Mouse (Mus musculus) neural tube, embryonic 13.5 days (tissue): ENCODE results near the gene Tst. TPM values are rescaled to one million over a fixed set of nuclear protein-coding genes. Genes with fewer than 3 reads are reported as not detected.
A peak's percentile ranks its signal among the peaks of the same experiment; 100 is the strongest.

Experiments used
- ATAC-seq: fragments of 200-750 bp; cut with Nextera tagmentation; 2 replicates; pipeline ENCODE4 v1.8.0; 2017; ENCODE audit warnings: low read depth, mild to moderate bottlenecking, moderate TSS enrichment, moderate library complexity
- H3K27ac ChIP-seq: fragments of 300-500 bp; sonication (generic); replicated peaks from 2 replicates; pipeline ENCODE4 v1.5.1; 2015; ENCODE audit warnings: moderate library complexity, mild to moderate bottlenecking, inconsistent platforms
- H3K27me3 ChIP-seq: fragments of 300-500 bp; sonication (generic); 2 replicates; pipeline ENCODE4 v1.6.1; 2015; ENCODE audit warnings: mild to moderate bottlenecking, inconsistent platforms
- H3K36me3 ChIP-seq: fragments of 300-500 bp; sonication (generic); 2 replicates; pipeline ENCODE4 v1.6.1; 2015; ENCODE audit warnings: mild to moderate bottlenecking, inconsistent platforms
- H3K4me1 ChIP-seq: fragments of 300-500 bp; sonication (generic); replicated peaks from 2 replicates; pipeline ENCODE4 v1.6.1; 2015; ENCODE audit warnings: inconsistent platforms
- H3K4me2 ChIP-seq: fragments of 300-500 bp; sonication (generic); 2 replicates; pipeline ENCODE4 v1.6.1; 2015; ENCODE audit warnings: inconsistent platforms, mild to moderate bottlenecking, moderate library complexity
- H3K4me3 ChIP-seq: fragments of 300-500 bp; sonication (generic); 2 replicates; pipeline ENCODE4 v1.5.1; 2015; ENCODE audit warnings: mild to moderate bottlenecking, inconsistent platforms
- H3K9ac ChIP-seq: fragments of 300-500 bp; sonication (generic); 2 replicates; pipeline ENCODE4 v1.6.1; 2015; ENCODE audit warnings: moderate library complexity, mild to moderate bottlenecking, inconsistent platforms
- H3K9me3 ChIP-seq: fragments of 300-500 bp; sonication (generic); 2 replicates; pipeline ENCODE4 v1.6.1; 2016; ENCODE audit warnings: inconsistent platforms
- WGBS: fragments of 180-500 bp; shearing (Covaris S2); methylation state at CpG from one replicate; pipeline ENCODE4 v1.1.7; 2015; 5-methylcytosine and 5-hydroxymethylcytosine counted together
- polyA plus RNA-seq: library from polyadenylated mRNA; unstranded; fragments of >200 nt; fragmentation: Nextera tagmentation; extraction: Ambion mirVana; gene quantifications from 2 replicates; pipeline ENCODE4 v1.2.1, GENCODE M21; 2015

Tst gene
- polyA plus RNA-seq, 1 experiment from 2014 or later: 11.4 TPM

DNA sequence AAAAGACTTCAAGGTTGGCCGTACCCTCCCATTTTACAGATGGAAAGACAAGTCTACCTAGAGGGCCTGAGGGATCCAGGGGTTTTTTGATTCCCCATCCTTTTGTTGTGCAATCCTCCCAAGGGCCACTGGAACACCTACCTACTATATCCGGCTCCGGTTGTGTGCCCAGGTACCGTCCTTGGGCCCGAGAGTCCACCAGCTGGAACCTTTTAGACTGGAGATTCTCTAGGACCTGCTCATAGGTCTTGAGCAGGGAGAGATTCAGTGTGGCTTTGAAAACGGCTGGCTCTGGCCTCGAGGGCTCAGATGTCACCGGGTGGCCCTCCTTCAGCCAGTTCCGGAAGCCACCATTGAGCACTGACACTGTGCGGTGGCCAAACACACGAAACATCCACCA, 609 bp downstream of the Tst start:
- H3K9ac ChIP-seq: peak overlapping the region; percentile 76
- no peaks in the 10 kb centered on the region for H3K36me3 ChIP-seq
- no peaks in the 10 kb centered on the region for H3K9me3 ChIP-seq
- peaks cover 71% of the 10 kb centered on the region for H3K4me1 ChIP-seq
- 0 out of 2 replicates have a peak, but pooled peaks have one; percentile 8 for ATAC-seq
- peaks cover 29% of the 10 kb centered on the region for H3K27me3 ChIP-seq
- peak overlapping the region; percentile 59 for H3K4me3 ChIP-seq
- H3K4me2 ChIP-seq: peak overlapping the region; percentile 85
- H3K27ac ChIP-seq: no peak overlapping the region
- 53% methylated on average over 11 of the region's 11 CpGs for WGBS

DNA sequence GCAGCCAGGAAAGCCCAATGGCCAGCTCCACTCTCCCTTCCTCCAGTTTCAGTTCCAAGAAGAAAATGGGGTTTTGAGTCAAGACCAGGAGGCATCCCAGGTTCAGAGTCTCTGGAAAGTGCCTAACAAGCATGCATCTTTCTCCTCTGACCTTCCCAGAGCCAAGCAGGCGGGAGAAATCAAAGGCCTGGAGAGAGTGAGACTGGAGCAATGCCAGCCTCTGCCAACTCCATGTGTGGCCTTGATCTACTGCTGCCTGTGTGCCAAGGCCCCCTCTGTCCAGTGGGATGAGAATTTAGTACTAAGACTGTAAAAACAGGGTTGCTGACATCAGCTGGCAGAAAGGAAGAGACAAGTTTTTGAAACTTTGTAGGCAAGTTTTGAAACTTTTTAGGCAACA, 1.8 kb downstream of the Tst start:
- WGBS: 44% methylated on average over 1 of the region's 1 CpGs
- ATAC-seq: no peak

DNA sequence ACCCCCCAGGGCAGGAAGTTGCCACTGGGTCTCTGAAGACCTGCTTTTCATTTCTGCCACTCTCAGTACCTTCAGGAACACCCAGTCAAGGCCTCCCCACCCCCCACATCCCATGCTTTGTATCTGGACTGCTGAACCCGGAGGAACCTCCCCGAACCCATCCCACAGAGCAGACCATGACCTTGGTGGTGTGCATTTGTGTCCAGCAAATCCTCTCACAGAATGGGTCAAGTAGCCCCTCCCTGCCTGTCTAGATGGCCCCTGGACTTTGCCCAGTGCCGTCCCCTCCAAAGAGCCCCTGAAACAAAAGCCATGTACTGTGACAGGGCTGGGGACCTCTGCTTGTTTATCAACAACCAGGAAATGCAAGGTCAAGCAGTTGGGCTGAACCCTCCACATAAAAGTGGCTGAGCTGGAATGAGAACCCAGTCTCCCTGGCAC, 2.4 kb downstream of the Tst start:
- ATAC-seq: no peak
- H3K4me3 ChIP-seq: no peak overlapping the region
- H3K36me3 ChIP-seq: no peaks in the 10 kb centered on the region
- H3K27ac ChIP-seq: peak overlapping the region; percentile 61
- no peak overlapping the region for H3K9ac ChIP-seq
- peaks cover 62% of the 10 kb centered on the region for H3K4me1 ChIP-seq
- WGBS: 51% methylated on average over 3 of the region's 3 CpGs
- peak overlapping the region; percentile 85 for H3K4me2 ChIP-seq
- peaks cover 11% of the 10 kb centered on the region for H3K27me3 ChIP-seq
- H3K9me3 ChIP-seq: no peaks in the 10 kb centered on the region

More for the DNA sequence above, 1.8 kb downstream of the Tst start:
- Histone ChIP-seq H3K4me3 (no peak overlapping the region), H3K9ac (no peak overlapping the region), H3K27me3 (peaks cover 17% of the 10 kb centered on the region), H3K27ac (peak overlapping the region; percentile 61), H3K4me1 (peaks cover 62% of the 10 kb centered on the region), H3K36me3 (no peaks in the 10 kb centered on the region), H3K9me3 (no peaks in the 10 kb centered on the region), H3K4me2 (peak overlapping the region; percentile 85)

DNA sequence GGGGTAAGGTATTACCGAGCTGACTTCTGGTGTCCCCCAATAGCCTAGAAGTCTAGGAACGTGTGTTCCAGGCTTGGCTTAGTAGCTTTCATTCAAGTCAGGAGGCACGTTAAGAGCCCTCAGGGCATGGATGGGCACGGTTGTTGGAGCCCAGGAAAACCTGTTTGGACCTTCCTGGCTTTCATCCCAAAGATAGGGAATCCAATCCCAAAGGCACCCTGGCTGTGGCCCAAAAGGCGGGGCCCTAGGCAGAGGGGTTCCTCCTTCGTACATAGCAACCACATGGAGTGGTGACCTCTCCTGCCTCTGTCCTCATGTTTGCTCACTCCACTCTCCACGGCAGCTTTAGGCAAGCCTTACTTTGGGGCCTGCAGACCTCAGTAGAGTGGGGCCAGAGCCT, 3.3 kb downstream of the Tst start:
- 74% methylated on average over 7 of the region's 7 CpGs for WGBS
- H3K9ac ChIP-seq: no peak overlapping the region
- no peak overlapping the region for H3K4me3 ChIP-seq
- H3K4me2 ChIP-seq: no peak overlapping the region
- no peaks in the 10 kb centered on the region for H3K9me3 ChIP-seq
- H3K4me1 ChIP-seq: peaks cover 59% of the 10 kb centered on the region
- H3K27me3 ChIP-seq: 0 out of 2 replicates have a peak, but pooled peaks cover 2% of the 10 kb centered on the region
- no peak for ATAC-seq
- no peaks in the 10 kb centered on the region for H3K36me3 ChIP-seq
- H3K27ac ChIP-seq: 0 out of 2 replicates have a peak overlapping the region, but pooled peaks have one; percentile 46

DNA sequence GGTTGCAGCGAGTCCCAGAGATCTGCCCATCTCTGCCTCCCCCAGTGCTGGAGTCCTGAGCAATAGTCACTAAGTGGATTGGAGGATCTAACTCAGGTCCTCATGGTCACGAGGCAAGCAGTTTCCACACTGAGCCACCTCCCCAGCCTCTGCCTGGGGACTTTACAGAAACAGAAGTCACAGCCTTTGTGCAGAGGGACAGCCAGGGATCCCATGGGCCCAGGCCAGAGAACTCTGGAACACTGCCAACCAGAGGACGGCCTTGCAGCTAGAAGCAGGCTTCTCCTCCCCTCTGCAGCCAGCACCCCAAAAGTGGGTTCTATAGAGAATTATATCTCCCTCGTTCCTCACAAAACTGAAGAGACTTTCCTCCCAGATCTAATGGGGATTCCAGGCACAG, 3.8 kb downstream of the Tst start:
- H3K9me3 ChIP-seq: no peaks in the 10 kb centered on the region
- 54% methylated on average over 4 of the region's 4 CpGs for WGBS
- no peak overlapping the region for H3K4me2 ChIP-seq
- H3K36me3 ChIP-seq: no peaks in the 10 kb centered on the region
- H3K27ac ChIP-seq: peak overlapping the region; percentile 46
- no peak overlapping the region for H3K4me3 ChIP-seq
- peak overlapping the region; percentile 19; the same call in 1 of the 2 replicates for H3K9ac ChIP-seq
- no peak for ATAC-seq
- no peaks in the 10 kb centered on the region for H3K27me3 ChIP-seq
- peaks cover 54% of the 10 kb centered on the region for H3K4me1 ChIP-seq

DNA sequence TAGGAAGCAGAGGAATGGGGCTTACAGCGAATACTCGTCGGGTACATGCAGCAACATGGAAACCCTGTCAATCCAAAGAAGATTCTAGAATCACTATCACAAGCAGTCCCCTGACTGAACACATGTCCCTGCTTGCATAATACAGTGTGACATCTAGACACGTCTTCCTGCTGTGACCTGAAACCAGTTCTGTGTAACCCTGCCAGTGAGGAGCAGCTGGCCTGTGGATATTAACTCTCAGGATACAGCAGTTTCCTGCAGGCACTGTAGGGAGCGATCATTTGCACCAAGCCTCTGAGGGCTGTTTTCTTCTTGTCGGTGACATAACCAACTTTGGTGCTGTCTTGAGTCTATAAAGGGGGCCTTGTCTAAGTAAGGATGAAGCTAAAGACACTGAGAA, 4.4 kb downstream of the Tst start:
- peak overlapping the region; percentile 46 for H3K27ac ChIP-seq
- no peak overlapping the region for H3K4me3 ChIP-seq
- H3K9ac ChIP-seq: peak overlapping the region; percentile 19; the same call in 1 of the 2 replicates
- no peak for ATAC-seq
- no peak overlapping the region for H3K4me2 ChIP-seq
- no peaks in the 10 kb centered on the region for H3K36me3 ChIP-seq
- WGBS: 72% methylated on average over 6 of the region's 6 CpGs
- H3K27me3 ChIP-seq: no peaks in the 10 kb centered on the region
- H3K4me1 ChIP-seq: peaks cover 52% of the 10 kb centered on the region
- no peaks in the 10 kb centered on the region for H3K9me3 ChIP-seq

DNA sequence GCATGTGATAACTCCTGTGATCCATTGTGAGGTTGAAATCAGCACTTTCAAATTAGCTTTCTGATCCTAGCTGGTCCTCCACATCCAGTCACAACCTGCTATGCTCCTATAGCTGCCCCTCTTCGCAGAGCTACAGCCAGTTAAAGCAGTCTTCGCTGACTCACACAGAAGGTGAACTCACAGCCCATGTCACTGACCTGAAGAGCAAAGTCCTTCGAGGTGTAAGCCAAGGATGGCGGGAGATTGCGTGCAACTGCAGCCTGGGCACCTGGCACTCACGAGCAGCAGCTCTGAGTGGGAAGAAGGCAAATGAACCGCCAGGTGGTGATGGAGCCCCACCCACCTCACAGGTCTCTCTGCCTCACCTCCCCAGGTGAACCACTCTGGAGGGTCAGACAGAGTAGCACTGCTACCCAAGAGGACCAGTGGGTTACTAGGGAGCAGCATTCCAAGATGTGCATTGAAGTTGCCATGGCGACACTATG, 10.2 kb downstream of the Tst start, which contains the start of gene Tex33:
Gene Tex33, minus strand, starts transcription at position 435 of the 485 bp plus-strand sequence.
- no peak within 1 kb of the TSS for H3K27ac ChIP-seq
- no peak for ATAC-seq
- H3K9ac ChIP-seq: no peak within 1 kb of the TSS
- 87% methylated on average over 8 of the region's 8 CpGs for WGBS
- H3K4me2 ChIP-seq: no peak within 1 kb of the TSS
- H3K4me1 ChIP-seq: no peaks in the 10 kb centered on the region
- no peaks in the 10 kb centered on the region for H3K36me3 ChIP-seq
- 0 out of 2 replicates have a peak, but pooled peaks cover 4% of the 10 kb centered on the region for H3K9me3 ChIP-seq
- H3K4me3 ChIP-seq: no peak within 1 kb of the TSS
- no peaks in the 10 kb centered on the region for H3K27me3 ChIP-seq

DNA sequence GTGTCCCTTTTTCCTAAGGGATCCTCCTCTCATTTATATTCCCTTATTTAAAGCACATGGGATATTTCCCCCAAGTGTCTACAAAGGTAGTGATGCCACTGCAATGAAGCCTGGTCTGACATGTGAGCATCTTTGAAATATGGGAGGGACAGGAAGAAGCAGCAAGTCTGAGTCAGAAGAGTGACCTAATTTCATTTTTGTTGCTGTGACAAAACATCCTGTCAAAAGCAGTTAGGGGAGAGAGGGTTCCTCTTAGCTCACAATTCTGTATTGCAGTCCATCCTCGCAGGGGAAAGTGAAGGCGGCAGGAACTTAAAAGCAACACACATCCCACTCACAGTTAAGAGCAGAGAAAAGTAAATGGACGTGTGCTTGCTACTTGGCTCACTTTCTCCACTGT, 14.9 kb downstream of the Tst start:
- 82% methylated on average over 3 of the region's 3 CpGs for WGBS
- Histone ChIP-seq H3K4me3 (no peak overlapping the region), H3K36me3 (no peaks in the 10 kb centered on the region), H3K27me3 (no peaks in the 10 kb centered on the region), H3K9ac (no peak overlapping the region), H3K4me1 (no peaks in the 10 kb centered on the region), H3K4me2 (no peak overlapping the region), H3K9me3 (0 out of 2 replicates have a peak, but pooled peaks cover 4% of the 10 kb centered on the region), H3K27ac (no peak overlapping the region)
- no peak for ATAC-seq

DNA sequence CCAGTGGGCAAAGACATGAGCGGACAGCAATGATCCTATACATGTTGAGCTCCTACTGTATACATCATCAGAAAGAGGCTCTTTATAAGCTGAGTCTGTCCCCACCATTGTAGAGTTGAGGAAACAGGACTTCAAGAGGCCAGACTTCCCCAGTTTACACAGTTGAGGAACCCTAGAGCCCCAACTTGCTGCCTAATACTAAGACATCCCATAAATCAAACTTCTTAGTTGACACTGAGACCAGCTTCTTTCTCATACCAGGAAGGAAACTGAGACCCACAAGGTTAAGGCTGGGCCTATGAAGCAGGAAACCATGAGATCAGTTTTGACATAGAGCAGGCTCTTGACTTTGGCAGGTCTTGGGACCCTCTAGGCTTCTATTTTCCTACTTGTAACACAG, 20.1 kb downstream of the Tst start:
- no peak overlapping the region; the same call in 1 of the 2 replicates for H3K27ac ChIP-seq

DNA sequence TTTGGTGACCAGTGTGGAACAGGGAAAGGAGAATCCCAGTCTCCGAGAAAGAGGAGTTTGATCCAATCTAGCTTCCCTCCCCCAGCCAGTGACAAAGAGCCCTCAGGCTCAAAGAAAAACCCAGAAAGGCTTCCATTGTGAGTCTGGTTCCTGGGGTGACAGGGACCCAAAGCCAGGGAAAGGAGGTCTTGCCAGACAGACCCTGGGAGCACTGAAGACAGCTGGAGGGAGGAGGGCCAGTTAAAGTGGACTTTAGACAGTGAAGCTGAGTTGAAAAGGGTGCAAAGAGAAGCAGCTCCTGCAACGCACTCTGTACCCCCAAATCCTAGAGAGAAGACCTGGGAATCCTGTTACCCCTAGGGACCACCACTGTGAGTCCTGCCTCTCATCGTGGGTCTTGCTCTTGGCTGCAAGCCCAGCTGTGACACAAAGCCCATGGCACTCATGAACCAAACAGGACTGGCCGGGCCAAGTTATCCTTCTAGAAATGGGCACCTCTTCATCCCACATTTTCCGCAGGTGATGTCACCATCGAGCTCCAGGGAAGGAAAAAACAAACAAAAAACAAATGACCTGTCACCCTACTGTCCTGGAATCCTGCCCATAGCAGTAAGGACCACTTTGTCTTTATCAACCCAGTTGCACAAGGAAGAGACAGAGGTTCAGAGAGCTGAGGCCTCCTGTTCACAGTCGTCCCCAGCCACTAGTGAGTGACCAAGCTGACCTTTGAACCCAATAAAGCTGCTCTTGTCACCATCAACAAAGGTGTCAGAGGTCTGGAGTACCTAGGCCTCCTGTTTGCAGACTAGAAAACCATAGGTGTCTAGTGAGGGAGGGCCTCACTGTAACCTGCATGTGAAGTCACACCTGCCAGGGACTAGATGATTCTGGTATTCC, 21.2 kb downstream of the Tst start:
- no peak for ATAC-seq
- no peak overlapping the region for H3K4me2 ChIP-seq
- H3K4me1 ChIP-seq: peaks cover 14% of the 10 kb centered on the region
- no peak overlapping the region for H3K4me3 ChIP-seq
- WGBS: 68% methylated on average over 7 of the region's 7 CpGs
- no peaks in the 10 kb centered on the region for H3K9me3 ChIP-seq
- H3K27ac ChIP-seq: peak overlapping the region; percentile 57
- H3K27me3 ChIP-seq: 0 out of 2 replicates have a peak, but pooled peaks cover 3% of the 10 kb centered on the region
- no peak overlapping the region for H3K9ac ChIP-seq
- no peaks in the 10 kb centered on the region for H3K36me3 ChIP-seq

More for the DNA sequence above, 20.1 kb downstream of the Tst start:
- H3K27me3 ChIP-seq: 0 out of 2 replicates have a peak, but pooled peaks cover 3% of the 10 kb centered on the region
- no peak overlapping the region for H3K4me3 ChIP-seq
- H3K4me1 ChIP-seq: peaks cover 14% of the 10 kb centered on the region
- H3K36me3 ChIP-seq: no peaks in the 10 kb centered on the region
- H3K9me3 ChIP-seq: no peaks in the 10 kb centered on the region
- ATAC-seq: no peak
- no peak overlapping the region for H3K4me2 ChIP-seq
- 100% methylated on average over 1 of the region's 1 CpGs for WGBS
- H3K9ac ChIP-seq: no peak overlapping the region

DNA sequence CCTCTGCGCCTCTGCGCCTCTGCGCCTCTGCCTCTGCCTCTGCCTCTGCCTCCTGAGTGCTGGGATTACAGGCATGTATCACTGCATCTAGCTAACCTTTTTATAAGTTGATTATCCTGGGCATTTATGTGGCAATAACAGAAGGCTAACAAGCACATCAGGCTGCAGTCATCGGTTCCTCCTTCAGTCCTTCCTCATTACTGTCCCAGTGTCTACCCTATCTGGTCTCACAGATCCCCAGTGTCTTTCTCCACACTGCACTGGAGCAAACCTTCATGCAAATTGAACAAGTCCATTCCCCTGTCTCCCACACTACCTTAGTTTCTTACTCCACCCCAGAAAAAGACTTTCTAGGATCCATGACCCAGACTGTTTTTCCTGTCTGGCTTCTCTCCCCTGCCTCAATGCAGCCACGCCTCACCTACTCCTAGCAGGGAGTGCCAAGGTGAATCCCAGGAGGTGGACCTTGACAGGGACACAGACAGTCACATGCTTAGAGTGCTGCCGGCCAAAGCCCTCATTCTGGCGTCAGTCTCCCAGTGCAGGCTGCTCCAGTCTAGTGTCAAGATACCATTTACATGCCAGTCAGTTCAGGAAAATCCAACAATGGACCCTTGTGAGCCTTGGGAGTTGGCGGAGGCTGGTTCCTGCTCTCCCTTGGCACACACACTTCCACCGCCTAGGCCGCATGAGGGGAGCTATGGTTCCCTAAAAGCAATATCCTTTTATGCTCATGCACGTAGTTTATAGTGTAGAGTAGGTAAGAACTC, 22.1 kb downstream of the Tst start:
- 82% methylated on average over 11 of the region's 11 CpGs for WGBS
- H3K27ac ChIP-seq: peak overlapping the region; percentile 57
- ATAC-seq: peak; percentile 69
- no peaks in the 10 kb centered on the region for H3K36me3 ChIP-seq
- H3K4me1 ChIP-seq: peaks cover 14% of the 10 kb centered on the region
- no peaks in the 10 kb centered on the region for H3K9me3 ChIP-seq
- H3K4me3 ChIP-seq: no peak overlapping the region
- 0 out of 2 replicates have a peak, but pooled peaks cover 3% of the 10 kb centered on the region for H3K27me3 ChIP-seq
- no peak overlapping the region for H3K4me2 ChIP-seq
- no peak overlapping the region for H3K9ac ChIP-seq

DNA sequence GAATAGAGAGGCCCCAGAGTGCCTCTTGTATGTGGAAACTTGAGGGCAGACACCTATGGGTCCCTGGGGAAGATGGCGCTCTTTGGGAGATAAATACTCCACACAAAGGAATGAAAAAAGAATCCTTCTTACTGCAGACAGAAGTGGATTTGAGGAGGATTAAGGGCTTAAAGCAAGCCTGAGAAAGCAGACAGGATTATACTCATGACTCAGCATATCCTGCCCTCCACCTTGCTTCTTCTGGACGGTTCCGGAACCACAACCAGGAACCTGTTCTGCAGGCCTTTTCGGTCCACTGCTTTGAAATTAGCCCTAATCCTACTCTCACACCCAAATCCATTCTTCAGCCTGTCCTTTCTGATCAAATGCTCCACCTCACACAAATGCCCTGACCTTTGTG, 23.6 kb downstream of the Tst start:
- H3K4me2 ChIP-seq: no peak overlapping the region
- WGBS: 95% methylated on average over 4 of the region's 4 CpGs
- peaks cover 14% of the 10 kb centered on the region for H3K4me1 ChIP-seq
- H3K9me3 ChIP-seq: no peaks in the 10 kb centered on the region
- H3K27ac ChIP-seq: no peak overlapping the region
- no peak overlapping the region for H3K9ac ChIP-seq
- 0 out of 2 replicates have a peak, but pooled peaks cover 3% of the 10 kb centered on the region for H3K27me3 ChIP-seq
- no peak for ATAC-seq
- H3K4me3 ChIP-seq: no peak overlapping the region
- H3K36me3 ChIP-seq: no peaks in the 10 kb centered on the region
